Mouse (Mus musculus) natural killer cell, adult 2 months (primary cell): ENCODE data around the gene Rbks.
"Not testable (repeated sequence)": the region's sequence is repeated elsewhere in the genome, so short reads cannot be mapped to it uniquely, and the experiment has no call there.

Experiments
- DNase-seq, 2 experiments: peaks; one replicate each; pipeline ENCODE4 v3.0.0; 2022; ENCODE audit warnings: low spot score in 2 of 2

Gene Rbks

DNA sequence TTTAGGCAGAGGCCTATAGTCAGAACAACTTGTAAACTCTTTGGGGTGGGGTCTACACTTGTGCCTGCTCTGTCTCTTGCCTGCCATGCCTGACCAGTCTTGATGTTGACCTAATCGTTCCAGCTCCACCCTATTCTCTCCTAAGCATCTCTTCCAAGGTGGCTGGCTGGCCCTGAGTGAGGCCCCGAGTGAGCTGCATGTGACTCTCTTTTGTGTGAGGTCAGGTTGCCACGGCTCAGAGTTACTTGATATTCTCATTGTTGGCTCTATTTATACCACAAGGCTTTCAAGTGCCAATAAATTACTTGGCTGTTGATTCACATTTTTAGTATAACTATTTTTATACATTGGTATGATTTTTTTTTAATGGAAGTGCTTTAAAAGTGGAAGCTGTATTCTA lies 70.3 kb downstream of the Rbks start:
- no peak for DNase-seq

DNA sequence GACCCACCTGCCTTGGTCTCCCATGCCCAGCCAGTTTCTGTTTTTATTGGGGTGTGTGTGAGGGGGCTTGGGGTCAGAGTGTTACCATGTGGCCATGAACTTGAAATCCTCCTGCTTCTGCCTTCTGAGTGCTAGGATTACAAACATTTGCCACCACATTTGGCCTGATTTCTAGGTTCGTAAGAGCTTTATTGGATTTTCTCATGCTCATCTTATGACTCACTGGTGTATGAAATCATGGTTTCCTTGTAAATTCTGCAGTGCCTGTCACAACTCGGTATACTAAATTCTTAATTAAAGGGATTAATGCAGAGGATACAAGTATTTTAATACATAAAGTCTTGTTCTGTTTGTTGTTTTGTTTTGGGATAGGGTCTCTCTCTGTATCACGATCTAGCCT lies 77.1 kb downstream of the Rbks start:
- no peak for DNase-seq

- DNase-seq = no peak
Observed at GRCm38 (mm10) chr5:31614339-31615025, 82.9 kb downstream of the Rbks start.

- DNase-seq = peak; percentile 80 to 83
Observed at GRCm38 (mm10) chr5:31613852-31614286, 83.6 kb downstream of the Rbks start.

DNA sequence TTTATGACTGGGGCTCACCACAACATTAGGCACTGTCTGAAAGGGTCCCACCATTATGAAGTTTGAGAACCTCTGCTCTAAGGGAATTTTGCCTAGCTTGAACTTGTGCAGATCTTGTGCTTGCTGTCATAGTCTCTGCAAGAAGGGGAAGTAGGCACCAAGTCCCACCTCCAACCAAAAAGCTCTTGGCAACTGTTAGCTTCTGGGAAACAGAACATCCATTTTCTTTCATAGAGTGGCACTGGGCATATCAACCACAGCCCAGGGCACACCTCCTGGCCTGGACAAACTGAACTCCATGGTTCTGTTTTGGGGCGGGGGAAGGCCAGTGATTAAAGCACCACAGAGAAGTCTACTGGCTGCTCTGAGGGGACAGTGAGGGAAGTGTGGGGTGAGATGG lies 86.2 kb downstream of the Rbks start:
- no peak for DNase-seq

- no peak for DNase-seq
Observed at GRCm38 (mm10) chr5:31610376-31611086, 86.9 kb downstream of the Rbks start.

GRCm38 (mm10) chr5:31606151-31606550 lies 91.3 kb downstream of the Rbks start:
- no peak for DNase-seq

DNA sequence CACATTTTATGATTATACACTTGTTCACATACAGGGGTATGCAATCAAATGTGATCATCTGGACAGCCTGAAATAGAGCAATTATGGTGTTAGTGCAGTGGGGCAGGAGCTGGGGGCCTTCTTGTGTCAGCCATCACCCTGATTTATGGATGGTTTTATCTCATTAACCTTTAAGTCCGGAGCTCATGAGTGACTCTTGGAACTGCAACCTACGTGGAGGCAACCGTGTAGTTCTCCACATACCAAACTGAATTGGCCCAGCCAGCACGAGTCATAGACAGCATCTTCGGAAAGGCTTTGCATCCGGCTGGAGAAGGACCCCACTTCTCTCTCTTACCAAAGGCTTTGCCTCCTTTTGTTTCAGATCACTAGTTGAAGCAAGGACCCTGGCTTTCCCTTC lies 93.7 kb downstream of the Rbks start:
- DNase-seq = no peak

GRCm38 (mm10) chr5:31602377-31602776 lies 95.0 kb downstream of the Rbks start:
- DNase-seq = peak; percentile 66 to 78

DNA sequence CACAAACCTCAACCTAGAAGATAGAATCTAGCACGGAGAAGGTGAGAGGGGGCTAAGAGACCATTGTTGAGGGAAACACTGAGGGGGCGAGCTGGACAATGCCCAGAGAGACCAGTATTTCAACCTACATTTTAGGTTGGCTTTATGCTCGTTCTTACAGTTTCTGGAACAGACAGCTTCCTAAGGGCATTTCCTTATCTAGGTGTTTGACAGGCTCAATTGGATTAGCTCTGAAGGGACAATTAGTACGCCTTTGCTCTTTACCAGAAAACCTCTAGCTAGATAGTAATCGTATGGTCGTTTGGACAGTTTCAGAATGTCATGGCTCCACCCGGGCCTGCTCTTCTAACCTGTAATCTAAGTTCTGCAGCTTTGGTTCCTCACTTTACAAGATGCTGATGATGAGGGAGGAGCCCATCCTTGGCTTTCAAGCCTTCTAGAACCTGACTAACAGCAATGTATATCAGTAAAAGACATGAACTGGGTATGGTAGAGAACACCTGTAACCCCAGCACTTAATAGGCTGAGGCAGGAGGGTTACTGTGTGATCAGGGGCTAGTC lies 96.2 kb downstream of the Rbks start:
- no peak for DNase-seq

DNA sequence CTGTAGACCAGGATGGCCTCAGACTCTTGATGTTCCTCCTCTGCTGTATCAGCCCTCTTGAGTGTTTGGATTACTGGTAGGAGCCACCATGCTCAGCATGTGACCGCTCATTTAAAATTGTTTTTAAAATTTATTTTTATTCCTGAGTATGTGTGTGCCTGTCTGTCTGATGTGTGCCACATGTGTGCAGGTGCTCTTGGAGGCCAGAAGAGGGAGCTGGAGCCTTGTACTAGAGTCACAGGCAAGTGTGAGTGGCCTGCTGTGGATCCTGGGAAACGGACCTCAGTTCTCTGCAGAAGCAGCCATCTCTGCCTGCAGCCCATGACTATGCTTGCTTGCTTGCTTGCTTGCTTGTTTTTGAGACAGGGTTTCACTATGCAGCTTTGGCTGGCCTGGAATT lies 98.3 kb downstream of the Rbks start:
- DNase-seq = no peak

GRCm38 (mm10) chr5:31598579-31598978 lies 98.8 kb downstream of the Rbks start:
- peak in 1 of 2 experiments; percentile 31 for DNase-seq

DNA sequence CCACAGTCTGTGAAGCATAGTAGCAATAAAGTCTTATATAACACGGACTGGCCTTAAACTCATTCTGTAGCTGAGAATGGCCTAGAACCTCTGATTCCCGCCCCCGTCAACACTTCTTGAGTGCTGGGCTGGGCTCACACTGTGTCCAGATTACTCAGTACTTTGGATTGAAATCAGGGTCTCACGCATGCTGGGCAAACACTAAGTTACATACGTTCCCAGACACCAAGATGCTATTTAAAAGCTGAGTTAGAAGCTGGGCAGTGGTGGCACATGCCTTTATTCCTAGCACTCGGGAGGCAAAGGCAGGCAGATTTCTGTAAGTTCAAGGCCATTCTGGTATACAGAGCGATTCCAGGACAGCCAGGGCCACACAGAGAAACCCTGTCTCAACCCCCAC lies 99.3 kb downstream of the Rbks start:
- DNase-seq = no peak

- no peak for DNase-seq
Observed at GRCm38 (mm10) chr5:31597430-31597944, 99.9 kb downstream of the Rbks start.

- DNase-seq = peak; percentile 76 to 77
Observed at GRCm38 (mm10) chr5:31596481-31597429, 100.7 kb downstream of the Rbks start, which contains the start of gene Mrpl33. Gene Mrpl33, plus strand, starts transcription at chr5:31596935.

- no peak for DNase-seq
Observed at GRCm38 (mm10) chr5:31595868-31596267, 101.6 kb downstream of the Rbks start.

DNA sequence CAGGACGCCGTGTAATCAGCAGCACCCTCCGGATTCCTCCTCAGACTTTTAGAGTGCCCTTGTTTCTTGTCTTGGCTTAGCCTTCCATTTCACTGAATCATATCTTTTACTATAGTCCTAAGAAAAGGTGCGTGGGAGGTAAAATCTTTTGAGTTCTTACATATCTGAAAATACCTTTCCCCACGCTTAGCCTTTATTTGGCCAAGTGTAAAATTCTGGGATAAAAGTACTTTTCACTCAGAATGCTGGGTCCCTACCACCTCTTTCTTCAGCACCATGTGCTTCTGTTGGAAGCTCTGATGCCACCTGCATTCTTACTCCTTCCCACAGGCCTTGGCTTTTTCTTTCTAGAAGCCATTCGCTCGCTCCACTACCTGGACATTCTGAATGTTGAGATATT lies 106.3 kb downstream of the Rbks start:
- no peak for DNase-seq

GRCm38 (mm10) chr5:31589711-31590319 lies 107.6 kb downstream of the Rbks start:
- DNase-seq = no peak

- DNase-seq = not testable (repeated sequence)
Observed at GRCm38 (mm10) chr5:31588672-31589071, 108.8 kb downstream of the Rbks start.

DNA sequence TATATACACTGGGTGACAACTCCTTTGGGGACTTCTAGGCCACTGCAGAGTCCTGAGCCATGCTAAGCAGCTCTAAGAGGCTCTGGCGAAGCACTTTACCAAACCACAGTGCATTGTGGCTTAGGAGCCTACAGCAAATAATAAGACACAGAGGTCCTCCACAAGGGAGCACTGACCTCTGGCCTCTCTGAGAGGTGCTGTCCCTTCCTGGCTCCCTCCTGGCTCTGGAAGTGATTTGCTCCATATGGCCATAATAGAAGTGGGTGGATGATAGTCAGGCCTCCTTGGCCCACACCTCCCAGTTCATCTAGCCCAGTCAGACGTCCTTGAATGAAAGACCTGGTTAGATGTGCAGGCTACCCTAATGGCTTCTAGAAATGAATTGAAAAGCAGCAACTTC lies 109.4 kb downstream of the Rbks start:
- DNase-seq = no peak

- no peak for DNase-seq
Observed at GRCm38 (mm10) chr5:31585526-31585925, 111.9 kb downstream of the Rbks start.
